Mouse (Mus musculus) ES-Bruce4 (cell line): ENCODE results near the gene Psmd1.

Experiments
- CTCF ChIP-seq: IDR thresholded peaks from one replicate; pipeline ENCODE4 v1.8.1; 2011; ENCODE audit warnings: low read depth, low read length
- POLR2A ChIP-seq: IDR thresholded peaks from one replicate; pipeline ENCODE4 v1.8.1; 2011; ENCODE audit warnings: low read length; ENCODE audit not compliant: insufficient read depth

DNA sequence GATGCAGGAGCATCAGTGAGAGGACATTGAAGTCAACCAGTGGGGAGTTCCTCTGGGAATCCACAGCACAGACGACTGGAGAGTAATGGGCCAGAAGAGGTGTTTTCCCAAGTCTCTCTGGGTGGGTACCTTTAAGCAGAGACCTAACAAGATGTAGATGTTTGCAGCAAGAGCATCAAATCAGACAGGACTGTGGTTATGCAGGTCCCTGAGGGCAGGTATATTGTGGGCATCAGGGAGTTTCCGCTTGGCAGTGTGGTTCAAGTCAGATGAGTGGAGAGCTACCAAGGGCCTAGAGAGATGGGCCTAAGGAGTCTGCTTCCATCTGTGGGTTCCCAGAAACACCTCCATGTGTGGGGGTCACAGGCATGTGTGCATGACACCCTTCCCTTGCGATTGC lies 91.9 kb downstream of the Psmd1 start:
- no peak for TF ChIP-seq CTCF
- TF ChIP-seq POLR2A: no peak
